Mouse (Mus musculus) common myeloid progenitor, adult 5-6 weeks (primary cell): ENCODE data around the gene Tom1l2. TPM values are rescaled to one million over a fixed set of nuclear protein-coding genes. Genes with fewer than 3 reads are reported as not detected.

Experiments
- ATAC-seq: replicated peaks from 2 replicates; pipeline ENCODE4 v1.8.0; 2016; ENCODE audit warnings: low read depth, mild to moderate bottlenecking, moderate TSS enrichment, inconsistent platforms; ENCODE audit not compliant: poor library complexity, severe bottlenecking
- total RNA-seq: library from RNA; stranded (forward); fragments of 200-1000, 187-1606 nt; gene quantifications from 2 replicates; pipeline ENCODE4 v1.2.3, GENCODE M21; 2017

Tom1l2 gene
- total RNA-seq, 1 experiment from 2014 or later, result 7.1 TPM

DNA sequence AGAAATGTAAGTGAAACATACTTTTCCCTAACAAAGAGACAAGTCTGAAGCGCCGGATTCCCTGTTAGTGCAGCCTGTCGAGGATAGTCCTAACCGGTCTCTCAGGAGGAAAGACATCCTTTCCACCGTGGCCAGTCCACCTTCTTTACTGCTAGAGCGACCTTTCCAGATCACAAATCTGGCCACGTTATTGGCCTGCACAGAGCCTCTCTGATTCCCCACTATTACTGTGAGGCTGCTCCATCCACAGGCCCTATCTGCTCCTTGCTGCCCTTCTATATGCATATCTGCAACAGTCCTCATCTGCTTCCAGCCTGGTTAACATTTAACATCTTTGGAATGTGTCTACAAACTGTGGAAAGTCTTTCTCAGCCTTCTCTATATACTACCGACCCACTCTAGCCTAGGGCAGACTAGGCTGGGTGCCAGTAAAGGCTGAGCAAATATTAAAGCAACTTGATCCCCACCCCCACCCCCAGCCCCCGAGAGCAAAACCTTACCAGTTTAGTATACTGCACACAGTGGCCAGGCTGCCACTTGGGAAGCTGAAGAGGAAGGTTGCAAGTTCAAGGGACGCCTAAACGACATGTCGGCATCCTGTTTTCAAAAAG, 44.1 kb downstream of the Tom1l2 start:
- ATAC-seq, result no peak

DNA sequence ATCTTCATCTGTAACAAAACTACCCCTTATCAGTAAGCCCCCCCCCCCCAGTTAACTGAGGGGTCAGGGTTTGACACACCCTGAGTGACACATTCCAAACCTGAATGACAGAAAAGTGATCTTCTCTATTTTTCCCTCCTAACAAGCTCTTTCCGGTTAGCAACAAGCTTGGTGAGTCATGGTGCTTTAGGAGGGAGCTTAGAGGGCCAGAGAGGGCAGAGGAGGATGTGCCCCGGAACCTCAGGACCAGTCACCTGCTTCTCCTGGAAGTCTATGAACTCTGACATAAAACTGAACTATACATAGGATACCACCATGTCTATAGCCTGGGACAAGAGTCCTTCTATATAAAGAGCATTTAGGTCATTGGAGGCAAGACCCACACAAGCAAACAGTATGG, 44.6 kb downstream of the Tom1l2 start:
- ATAC-seq, result no peak

DNA sequence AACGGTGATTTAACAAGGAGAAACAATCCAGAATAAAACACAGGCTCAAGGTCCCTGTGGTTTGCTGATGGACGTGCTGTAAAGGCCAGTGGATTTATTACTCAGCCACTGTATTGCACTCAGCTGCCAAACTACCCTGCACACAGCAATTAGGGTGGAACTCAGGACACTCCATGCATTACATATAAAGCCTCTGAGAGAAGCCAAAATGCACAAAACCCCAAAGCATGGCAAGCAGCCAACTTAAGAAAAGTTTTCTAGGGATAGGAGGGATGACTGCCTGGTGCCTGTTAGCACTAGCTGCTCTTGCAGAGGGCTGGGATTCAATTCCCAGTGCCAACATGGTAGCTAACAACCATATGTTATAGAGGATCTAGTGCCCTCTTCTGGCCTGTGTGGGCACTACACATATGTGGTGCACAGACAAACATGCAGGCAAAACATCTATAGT, 45.3 kb downstream of the Tom1l2 start:
- ATAC-seq, result no peak

DNA sequence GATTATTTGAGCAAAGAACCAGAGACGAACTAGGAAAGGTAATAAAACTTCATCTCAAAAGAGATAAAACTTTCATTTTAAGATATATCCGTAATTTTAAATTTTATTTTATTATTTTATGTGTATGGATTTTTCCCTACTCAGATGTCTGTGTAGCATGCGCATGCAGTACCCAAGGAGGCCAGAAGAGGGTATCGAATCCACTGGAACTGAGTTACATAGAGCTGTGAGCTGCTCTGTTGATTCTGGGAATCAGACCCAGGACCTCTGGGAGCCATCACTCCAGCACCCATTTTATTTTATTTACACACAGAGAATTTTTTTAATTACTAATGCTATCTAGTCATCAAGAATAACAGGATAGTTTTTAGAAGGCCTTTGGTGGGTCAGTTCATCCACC, 45.9 kb downstream of the Tom1l2 start:
- ATAC-seq, result peak; percentile 45; the same call in 1 of the 2 replicates

DNA sequence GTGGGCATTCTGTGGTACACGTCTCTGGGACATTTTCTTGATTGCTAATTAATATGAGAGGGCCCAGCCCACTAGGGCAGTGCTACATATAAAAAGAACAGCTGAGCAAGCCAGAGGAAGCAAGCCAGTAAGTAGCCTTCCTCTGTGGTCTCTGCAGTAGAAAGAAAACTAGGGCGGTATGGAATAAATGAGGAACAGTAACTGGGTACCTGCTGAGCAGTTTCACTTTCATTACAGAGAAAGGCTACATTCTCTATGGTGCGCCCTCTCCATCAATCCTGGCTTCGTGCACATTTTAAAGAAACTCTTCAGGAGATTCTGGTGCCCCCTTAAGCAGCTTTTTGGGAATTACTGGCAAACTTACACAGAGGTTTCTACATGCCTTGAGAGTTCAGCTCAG, 47.1 kb downstream of the Tom1l2 start:
- ATAC-seq, result peak; percentile 77

DNA sequence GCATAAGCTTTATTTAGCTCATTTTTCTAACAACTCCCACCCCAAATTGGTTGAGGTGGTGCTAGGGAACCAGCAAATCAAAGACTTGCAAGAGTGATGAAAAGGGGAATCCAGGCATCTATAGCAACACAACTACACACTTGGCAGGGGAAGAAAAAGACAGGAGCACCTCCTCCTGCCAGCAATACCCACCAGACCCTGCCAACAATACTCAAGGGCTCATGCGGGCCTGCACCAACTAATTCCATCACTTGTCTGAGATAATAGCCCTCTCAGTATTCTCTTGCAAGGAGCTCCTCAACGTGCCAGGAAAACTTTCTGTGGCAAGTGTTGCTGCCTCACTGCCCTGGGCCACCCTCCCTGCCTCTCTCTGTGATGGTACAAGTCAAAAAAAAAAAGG, 49.2 kb downstream of the Tom1l2 start:
- ATAC-seq, result no peak

DNA sequence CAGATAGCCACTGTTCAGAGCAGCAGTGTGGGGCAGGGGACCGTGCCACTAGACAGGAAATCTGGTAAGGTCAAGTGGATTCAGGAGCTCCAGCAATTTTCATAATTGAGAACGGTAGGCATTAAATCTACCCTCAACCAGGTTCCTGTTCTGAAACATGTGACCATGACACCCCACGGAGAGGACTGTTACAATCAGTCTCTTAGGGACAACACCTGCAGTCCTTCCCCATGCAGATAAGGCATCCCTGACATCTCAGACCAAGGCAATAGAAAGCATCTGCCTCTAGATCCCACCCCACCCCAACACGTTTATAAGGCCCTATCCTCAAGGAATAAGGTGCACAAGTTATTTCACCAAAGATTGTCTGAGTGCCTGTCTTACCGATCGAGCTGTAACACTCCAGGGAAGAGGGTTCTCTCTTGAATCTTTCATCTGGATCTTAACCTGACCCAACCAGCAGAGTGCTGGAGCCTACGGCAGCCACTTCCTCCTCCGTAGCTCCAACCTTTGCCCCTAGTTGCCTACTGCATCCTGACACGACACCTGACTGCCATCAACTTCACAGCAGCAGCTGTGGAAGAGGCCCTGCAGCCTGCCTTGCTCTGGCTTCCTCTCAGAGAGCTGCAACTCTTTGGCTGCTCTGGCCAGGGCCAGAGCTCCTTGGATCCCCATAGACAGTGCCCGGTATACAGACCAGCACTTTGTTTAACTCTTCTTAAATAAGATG, 50.2 kb downstream of the Tom1l2 start:
- no peak for ATAC-seq

DNA sequence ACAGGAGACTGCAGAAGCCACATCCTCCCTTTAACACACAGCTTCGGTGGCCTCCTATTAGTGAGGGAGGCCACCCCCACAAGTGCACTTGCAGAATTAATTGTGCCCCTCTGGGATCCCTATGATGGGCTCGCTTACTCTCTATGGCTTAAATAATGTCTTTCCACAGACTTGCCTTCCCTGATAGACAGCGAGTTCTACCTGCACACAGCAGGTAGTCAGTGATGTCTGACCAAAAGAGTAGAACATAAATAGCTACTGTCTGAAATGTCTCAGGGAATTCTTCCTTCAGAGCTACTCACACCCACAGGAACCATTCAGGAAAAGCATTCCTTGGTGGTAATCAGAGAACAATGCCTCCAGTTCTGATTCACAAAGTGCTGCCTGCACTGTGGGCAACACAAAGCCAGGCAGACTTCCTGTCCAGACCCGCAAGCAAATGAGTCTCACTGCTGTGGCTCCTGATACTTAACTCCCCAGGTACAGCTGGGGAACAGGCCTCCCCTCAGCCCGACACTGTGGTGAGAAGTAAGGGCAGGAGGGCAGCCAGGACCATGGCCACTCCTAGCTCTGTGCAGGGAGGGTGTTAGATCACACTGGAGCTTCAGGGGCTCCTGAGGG, 51.0 kb downstream of the Tom1l2 start:
- ATAC-seq, result no peak

DNA sequence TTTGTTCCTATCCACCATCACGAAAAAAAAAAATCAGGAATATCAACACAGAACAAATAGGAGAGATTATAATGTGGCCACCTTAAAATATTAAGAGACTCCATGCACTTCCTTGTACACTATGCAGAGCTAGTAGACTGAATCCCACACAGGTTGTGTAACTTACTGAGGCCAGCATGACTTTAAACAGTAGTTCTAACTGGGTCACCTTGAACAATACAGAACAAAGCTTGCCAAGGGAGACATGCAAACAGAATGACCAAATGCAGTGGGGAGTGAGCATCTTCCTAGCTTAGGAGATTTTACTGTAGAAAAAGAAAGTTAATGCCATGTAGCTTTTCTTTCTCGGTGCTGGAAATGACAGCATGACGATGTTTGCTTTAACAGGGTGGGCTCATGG, 52.4 kb downstream of the Tom1l2 start:
- ATAC-seq, result no peak

DNA sequence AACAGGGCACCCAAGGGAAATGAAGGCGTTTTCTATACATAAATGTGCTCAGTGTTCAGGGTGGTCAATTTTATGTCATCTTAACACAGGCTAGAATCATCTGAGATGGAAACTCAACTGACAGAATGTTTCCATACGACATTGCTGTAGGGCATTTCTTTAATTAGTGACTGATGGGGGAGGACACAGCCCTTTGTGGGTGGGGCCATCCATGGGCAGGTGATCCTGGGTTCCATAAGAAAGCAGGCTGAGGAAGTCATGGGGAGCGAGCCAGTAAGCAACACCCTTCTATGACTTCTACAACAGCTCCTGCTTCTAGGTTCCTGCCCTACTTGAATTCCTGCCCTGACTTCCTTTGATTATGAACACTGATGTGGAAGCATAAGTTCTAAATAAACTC, 54.9 kb downstream of the Tom1l2 start:
- no peak for ATAC-seq

DNA sequence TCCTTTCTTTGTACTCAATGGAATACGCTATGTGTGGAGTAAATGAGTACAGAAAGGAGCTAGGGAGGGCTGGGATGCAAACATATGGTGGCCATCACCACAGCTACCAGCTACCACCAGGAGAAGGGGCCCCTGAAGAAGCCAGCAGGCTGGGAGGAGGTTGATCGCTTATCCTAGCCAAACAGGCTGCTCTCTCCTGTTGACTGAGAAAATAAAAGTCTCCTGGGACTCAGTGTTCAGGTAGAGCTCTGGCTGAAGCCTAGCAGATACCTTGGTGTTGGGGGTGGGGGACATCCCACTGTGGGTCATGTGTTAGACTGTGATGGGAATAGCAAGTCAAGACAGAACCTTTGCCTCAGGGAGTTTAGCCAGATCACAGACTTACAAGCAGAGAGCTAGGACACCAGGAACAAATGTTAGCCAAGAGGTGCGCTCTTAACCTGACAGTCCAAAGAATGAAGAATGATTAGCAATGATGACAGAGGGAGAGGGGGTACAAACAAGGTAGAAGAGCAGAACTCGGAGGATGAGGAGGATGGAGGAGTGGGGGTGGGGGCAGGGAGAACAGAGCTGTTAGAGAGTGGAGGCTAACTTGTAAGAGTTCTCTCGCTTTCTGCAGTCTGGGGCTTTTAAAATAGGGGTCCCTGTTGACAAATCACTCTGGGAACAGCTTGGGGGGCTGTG, 57.9 kb downstream of the Tom1l2 start:
- ATAC-seq, result no peak

DNA sequence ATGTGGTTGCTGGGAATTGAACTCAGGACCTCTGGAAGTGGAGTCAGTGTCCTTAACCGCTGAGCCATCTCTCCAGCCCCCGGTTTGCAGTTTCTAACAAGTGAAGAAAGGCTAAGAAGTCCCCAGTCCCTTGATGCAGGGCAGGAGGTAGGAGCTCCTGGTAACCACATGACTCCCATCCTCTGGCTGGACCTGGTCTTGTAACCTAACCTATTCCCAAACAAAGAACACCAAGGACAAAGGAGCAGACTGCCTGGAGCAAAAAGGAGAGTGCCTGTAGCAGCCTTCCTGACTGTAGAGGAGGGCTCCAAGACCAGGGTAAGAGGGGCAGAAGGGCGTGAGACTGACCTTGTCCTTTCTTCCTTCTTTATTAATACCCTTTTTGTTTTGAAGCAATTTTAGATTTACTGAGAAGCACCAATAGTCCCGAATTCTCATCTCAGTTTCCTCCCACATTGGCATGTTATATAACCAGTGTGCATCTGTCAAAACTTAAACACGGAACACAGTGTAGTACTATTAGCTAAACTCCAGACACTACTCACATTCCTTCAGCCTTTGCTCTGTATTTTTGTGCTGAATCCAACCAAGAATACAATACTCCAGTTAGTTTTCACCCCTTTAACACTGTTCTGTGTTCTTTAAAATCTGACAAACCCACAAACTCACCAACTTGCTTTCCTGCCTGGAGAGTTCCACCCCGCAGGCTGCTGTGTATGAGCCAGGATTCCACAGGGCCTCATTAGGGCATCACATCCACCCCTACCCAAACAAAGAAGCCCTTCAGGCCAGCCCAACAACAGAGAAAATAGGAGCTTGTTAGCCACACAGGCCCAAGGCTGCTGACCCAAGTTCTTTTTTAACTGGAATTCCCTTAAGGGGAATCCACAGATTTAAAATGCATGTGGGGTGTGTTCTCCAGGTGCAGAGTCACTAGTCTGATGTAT, 58.7 kb downstream of the Tom1l2 start:
- ATAC-seq, result no peak

DNA sequence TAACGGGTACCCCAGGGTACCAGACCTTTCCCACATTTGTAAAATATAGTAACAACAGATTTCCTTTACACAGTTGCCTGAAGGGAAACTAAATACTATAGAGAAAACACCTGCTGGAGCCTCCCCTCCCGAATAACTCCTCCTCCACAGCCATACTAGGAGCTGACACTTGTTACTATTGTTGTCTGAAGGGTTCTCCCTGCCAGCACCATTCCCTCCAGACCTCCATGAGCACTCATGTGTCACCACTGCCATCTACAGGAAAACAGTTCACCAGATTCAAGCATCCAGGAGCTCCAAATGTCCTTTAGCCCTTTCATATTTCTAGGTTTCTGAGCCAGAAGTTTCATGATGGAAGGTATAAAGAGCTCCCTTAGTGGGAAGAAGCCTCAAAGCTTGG, 60.0 kb downstream of the Tom1l2 start:
- ATAC-seq, result peak; percentile 74

DNA sequence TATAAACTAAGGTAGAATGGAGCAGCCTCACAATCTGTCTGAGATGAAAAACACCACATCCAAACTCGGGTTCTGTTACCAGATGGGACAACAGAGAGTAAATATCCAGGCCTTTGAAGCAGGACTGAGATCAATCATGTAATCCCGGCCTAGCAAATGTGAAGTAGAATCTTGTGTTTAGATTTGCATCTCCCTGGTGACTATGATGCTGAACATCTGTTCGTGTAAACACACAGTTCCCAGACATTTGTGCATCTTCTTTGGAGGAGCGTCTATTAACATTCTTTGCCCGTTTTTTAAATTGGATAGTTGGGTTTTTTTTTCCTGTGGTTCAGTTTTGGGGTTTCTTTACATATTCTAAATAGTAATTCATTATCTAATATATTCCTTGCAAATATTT, 63.7 kb downstream of the Tom1l2 start:
- no peak for ATAC-seq

DNA sequence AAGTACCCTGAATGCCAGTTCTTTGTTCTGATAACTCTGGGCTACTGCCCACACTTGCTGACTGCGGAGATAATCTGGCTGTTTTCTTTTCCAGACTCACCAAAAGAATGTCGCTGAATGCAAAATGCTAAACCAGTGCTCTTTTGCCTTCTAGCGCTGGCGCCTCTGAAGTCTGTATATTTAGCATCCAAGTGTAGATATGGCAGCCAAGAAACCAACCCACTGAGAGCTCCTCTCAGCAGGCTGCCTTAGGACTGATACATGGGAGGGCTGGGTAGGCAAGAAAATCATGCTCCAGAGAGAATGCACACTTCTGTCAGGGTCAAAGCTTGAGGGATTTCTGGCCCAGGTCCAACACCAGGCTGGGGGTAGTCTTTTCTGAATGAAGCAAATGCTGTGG, 66.4 kb downstream of the Tom1l2 start:
- no peak for ATAC-seq

DNA sequence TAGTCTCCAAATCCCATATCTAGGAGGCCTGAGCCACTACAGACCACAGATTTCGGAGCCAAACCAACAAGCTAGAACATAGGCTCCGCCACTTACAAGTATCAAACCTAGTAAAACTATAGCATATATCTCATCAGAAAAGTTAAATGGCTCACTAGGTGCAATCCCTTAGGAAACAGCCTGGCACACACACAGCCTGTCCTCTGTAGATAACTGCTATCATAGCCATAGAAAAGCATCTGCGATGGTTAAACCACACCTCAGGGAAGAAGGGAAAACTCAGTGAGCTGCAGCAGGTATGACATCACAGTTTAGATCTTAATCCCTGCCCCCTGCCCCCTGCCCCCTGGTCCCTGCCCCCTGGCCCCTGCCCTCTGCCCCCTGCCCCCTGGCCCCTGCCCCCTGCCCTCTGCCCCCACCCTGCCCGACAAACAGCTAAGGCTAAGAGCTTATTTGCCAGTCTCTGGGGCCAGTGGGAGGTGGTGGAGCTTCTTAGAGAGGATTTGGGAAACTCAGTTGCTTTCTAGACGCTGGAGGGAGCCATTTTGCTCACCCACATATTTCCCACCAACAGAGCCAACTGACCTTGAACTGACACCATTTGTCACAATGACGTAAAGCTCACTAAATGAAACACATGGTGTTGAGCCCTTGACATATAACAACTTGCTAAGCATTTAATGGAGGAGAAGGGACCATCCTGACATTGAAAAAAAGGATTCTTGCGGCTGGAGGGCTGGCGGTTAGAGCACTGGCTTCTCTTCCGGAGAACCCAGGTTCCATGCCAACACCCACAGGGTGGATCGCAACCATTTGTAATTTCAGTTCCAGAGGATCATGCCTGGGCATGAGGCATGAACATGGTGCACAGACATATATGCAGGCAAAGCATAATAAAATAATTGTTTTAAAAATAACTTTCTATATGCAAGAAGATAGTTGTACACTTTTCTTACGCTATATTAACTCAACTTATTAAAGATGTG, 72.0 kb downstream of the Tom1l2 start:
- 0 out of 2 replicates have a peak, but pooled peaks have one; percentile 25 for ATAC-seq

DNA sequence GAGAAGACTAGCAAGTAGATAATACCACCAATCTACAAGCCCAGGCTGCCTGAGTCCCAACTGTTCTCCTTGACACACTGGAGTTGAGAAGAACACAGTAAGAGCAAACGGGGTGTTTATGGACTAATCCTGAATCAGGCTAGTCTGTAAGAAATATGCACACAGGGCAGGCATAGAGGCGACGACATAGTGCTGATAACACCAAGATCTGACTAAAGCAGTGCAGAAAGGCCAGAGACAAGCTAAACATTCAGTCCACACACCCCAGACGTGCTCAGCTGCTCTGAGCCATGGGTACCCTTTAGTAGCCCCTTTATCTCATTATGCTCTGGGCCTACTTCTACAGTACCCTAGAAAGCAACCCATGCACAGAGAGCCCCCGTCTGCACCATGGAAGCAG, 73.2 kb downstream of the Tom1l2 start:
- no peak for ATAC-seq

DNA sequence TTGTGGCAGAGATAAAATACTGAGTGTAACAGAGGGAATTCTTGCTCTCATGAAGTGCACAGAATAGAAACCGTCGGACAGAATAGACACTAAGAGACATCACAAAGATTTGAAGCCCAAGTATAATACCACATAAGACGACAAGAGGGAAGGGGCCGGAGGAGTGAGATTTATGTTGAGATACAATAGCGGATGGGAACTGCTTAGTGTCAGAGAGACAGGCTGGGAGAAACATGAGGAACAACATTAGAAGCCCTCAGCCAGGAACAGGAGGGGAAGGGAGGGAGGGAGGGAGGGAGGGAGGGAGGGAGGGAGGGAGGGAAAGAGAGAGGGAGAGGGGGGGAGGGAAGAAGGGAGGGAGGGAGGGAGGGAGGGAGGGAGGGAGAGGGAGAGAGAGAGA, 74.9 kb downstream of the Tom1l2 start:
- ATAC-seq, result no peak
